Mouse (Mus musculus): Measurements from ENCODE around the gene Ttc39d. TPM values are rescaled to one million over a fixed set of nuclear protein-coding genes. Genes with fewer than 3 reads are reported as not detected.

Gene Ttc39d
- total RNA-seq, 1 experiment from 2014 or later: 0.24 TPM

Other genes with a start within 250 kb of the Ttc39d start
- 57.6 and 66.2 TPM in 2 replicates for gene Hnrnpll, start 145.1 kb upstream of the Ttc39d start, total RNA-seq (2021)
- 18.0 and 18.4 TPM in 2 replicates for gene Galm, start 80.0 kb upstream of the Ttc39d start, total RNA-seq (2021)
- 119 and 126 TPM in 2 replicates for gene Srsf7, start 153 bp upstream of the Ttc39d start, total RNA-seq (2021)
- 10.4 and 11.1 TPM in 2 replicates for gene Gemin6, start 17.0 kb downstream of the Ttc39d start, total RNA-seq (2021)
- gene Morn2, start 82.7 kb downstream of the Ttc39d start, total RNA-seq (2021): 10.7 and 12.7 TPM in 2 replicates
- gene Dhx57, start 83.0 kb downstream of the Ttc39d start, total RNA-seq (2021): 13.5 and 17.8 TPM in 2 replicates
- gene Arhgef33, start 99.9 kb downstream of the Ttc39d start, total RNA-seq (2021): 0.67 TPM in 1 of 2 replicates, not detected in the other
- not detected in 2 replicates for gene Gm10190, start 166.1 kb downstream of the Ttc39d start, total RNA-seq (2021)